Mouse (Mus musculus) spleen, adult 18-20 months (tissue): ENCODE data around the gene Tub.

ENCODE experiments used
- DNase-seq, 2 experiments: peaks; one replicate each; pipeline ENCODE4 v3.0.0; 2022; ENCODE audit warnings: mixed read lengths in 2 of 2

The Tub gene

GRCm38 (mm10) chr7:109031331-109031730 is 81.2 kb downstream of the Tub start:
- DNase-seq = no peak

DNA sequence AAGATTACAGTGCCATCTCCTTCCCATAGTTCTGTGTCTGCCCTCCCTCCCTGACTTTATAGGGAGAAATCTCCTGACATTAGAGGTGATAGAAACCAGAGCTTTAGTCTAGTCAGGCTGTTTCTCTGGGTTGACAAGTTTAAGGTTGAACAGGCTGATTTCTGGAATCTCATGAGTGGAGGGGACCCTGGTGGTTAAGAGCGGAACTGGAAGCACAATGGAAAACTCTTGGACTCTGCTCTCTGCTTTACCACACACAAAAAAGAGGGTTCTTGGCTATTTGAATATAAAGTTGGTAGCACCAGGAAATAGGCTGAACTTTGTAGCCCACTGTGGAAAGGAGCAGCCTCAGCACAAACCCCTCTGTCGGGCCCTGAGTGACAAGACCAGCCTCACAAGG is 81.9 kb downstream of the Tub start:
- DNase-seq = no peak

DNA sequence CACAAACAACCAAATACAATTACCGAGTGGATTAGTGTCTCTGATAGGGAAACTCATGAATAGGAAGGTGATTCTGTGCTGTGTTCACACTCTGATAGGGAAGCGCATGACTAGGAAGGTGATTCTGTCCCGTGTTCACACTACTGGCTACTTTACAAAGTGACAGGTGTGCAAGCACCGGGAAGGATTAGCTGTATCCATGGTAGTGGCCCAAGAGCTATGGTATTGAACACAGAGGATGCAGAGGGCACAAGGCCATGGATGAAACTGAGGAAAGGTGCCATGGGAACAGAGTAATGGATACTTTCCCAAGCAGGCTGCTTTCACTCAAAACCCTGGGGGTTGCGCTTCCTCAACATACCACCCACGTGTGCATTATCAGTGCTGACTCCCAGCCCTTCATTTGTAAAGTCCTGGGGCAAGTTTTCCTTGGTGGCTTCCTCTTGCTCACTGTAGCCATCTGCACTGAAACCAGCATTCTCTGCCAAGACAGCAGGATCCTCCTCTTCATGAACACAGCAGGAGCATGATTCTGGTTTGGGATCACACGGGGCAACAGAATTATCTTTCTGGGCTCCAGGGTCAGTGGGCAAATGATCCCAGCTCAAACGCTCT is 88.1 kb downstream of the Tub start:
- DNase-seq = no peak

DNA sequence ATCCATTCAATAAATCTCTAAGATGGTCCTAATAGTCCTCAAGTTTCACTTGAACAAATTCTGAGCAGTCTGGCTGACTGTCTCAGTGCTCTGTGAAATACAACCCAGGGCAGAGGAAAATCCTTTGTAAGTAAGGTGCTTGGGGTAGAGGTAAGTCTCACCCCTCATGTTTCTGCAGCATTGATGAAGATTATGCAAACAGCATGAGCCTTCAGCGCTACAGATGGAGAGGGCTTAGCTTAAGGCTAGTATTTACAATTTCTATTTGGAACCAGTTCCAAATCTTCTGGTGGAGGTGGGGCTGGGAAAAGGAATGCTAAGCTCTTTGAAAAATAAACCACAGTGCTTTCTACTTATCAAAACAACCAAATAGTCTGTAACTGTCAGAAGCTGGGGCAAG is 88.8 kb downstream of the Tub start:
- DNase-seq = no peak

GRCm38 (mm10) chr7:109039445-109039844 is 89.3 kb downstream of the Tub start:
- DNase-seq = no peak

GRCm38 (mm10) chr7:109045876-109046275 is 95.7 kb downstream of the Tub start:
- DNase-seq = no peak

DNA sequence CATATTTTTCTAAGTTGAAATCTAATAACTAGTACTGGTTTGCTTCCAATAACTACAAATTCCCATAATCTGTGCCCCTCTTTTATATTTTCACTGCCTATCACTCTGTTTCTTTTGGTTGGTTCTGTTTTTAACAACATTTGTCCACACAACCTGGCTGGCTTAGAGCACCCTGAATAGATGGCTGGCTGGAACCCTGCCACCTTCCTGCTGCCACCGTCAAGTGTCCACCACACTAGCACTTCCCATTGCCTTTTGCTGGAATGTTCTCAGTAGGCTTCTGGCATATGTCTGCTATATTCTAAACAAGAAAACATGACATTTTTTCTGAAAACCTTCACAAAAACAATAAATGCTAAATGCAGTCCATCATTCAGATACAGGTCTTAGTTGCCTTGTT is 100.7 kb downstream of the Tub start:
- no peak for DNase-seq

GRCm38 (mm10) chr7:109059536-109059935 is 109.4 kb downstream of the Tub start:
- DNase-seq = no peak

GRCm38 (mm10) chr7:109069641-109070040 is 119.5 kb downstream of the Tub start:
- DNase-seq = no peak

DNA sequence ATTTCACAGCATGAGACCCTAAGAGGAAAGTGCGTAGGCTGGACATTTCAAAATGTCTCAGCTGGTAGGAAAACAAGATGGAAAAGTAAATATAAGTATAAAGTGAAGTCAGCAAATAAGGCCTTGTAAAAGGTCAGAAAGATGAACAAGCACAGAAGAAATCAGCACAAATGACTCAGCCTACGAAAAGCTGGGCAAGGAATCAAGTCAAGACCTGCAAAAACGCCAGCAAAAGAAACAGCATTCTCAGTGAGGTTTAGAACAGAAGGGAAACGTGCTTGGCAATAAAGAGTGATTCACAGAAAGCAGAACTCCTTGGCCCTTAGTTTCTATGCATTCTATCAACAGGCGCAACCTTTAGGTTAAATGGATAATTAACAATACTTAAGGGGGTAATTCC is 122.2 kb downstream of the Tub start:
- DNase-seq = no peak

GRCm38 (mm10) chr7:109082269-109083112 is 132.4 kb downstream of the Tub start:
- DNase-seq = no peak

DNA sequence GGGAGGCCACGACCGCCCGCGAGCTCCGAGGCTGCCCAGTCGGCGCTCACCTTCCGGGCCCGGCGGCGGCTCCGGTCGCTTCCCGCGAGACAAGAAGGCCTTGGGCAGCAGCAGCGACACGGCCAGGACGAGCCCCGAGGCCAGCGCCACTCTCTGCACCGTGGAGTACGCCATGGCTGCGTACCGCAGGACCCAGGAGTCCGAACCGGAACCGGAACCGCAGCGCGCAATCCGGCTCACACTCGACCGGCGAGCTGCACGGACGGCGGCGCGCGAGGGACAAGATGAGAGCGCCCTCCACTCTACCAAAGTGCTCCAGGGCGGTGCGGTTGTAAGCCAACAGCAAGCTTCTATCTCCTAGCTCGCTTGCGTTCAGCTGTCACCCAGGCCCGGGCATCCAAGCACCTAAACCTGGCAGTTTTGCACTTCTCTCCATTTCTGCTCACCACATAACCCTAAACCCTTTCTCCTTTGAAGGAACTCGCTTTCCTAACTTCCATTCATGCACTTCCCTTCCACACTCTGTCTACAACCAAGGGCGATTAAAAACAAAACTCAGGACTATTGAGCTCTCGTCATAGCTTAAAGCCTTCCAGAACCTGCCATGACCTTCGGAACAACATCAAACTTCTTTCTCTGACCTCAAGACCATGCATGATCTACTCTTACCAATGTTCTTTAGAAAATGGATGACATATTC is 133.1 kb downstream of the Tub start, which contains the start of gene Ric3:
Gene Ric3 (minus strand): TSS at position 219 of the 700 bp plus-strand sequence.
- peak; percentile 3 to 5 for DNase-seq

DNA sequence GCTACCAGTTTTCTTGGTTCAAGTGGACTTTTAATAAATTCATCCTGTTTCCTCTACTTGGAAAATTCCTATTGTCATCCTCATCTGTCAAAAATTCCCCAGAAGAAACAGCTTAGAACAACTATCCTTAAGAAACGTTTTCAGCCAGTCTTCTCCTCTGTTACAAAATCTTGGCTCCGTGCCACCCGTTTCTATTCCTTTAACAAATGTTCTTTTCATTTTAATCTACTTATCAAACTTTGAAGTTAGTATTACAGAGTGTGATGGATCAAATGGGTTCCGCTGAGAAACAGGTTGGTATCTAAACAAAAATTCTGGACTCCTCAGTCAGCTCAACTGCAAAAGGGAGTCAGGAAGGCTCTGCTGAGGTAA is 133.7 kb downstream of the Tub start:
- no peak for DNase-seq
